Mouse (Mus musculus) layer of hippocampus, adult 18-20 months (tissue): ENCODE measurements around the gene Zbtb14. TPM values are rescaled to one million over a fixed set of nuclear protein-coding genes. Genes with fewer than 3 reads are reported as not detected.

Experiments used
- DNase-seq, 2 experiments: peaks; one replicate each; pipeline ENCODE4 v3.0.0; 2022; ENCODE audit warnings: low spot score in 2 of 2
- total RNA-seq, 2 experiments: library from RNA; stranded (reverse); gene quantifications; 2 replicates each; pipeline ENCODE4 v1.2.3; 2021

The Zbtb14 gene
- total RNA-seq, 2 experiments from 2014 or later = 21.3 TPM

DNA sequence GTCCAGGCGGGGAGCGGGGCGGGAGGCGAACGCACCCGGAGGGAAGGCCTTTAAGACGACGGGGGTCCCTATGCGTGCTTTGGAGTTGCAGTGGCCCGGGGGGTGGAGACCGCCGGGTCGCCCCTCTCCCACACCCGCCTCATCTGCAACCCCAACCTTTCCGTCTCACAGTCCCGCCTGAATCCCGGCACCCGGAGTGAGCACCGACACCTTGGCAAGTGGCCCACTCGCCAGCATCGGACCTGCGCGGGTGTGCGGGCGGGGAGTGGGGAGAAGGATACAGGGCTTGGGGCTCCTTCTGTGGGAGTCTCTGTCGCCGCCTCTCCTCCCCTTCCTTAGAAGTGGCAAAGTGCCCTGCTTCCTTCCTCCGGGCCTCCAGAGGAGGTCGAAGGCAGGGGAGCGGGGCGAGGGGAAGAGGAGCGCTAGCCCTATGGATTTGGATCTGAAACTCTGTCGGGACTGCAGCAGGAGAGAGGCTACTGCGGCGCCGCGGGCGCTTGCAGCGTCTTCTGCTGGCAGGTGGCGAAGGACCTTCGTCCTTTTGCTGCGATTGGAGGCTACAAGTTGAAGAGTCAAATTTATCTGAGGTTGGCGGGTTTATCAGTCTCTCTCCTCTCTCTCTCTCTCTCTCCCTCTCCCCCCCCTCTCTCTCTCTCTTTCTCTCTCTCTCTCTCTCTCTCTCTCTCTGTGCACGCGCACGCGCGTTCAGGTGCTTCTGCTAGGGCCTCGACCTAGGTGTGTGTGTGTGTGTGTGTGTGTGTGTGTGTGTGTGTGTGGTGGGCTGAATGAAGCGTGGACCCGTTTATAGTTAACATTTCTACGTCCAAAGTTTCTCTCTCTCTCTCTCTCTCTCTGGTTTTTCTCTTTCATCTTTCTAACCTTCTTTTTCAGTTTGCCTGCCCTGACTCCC lies 57.0 kb downstream of the Zbtb14 start:
- peak; percentile 22 to 53 for DNase-seq

Other genes with a start within 250 kb of the Zbtb14 start
- 10 to 100 TPM; 17.5 to 19.7 TPM for gene Akain1, start 56.3 kb downstream of the Zbtb14 start, total RNA-seq